In genomic region chr5:24530042-24530689, GRCm38 (mm10) we compare ENCODE assay signal across 8 mouse cellular contexts. TPM values are rescaled to one million over a fixed set of nuclear protein-coding genes. Genes with fewer than 3 reads are reported as not detected.
DNase-seq lines count a peak whose midpoint lies in the region; ATAC-seq lines count a peak whose summit lies in the region.

No protein-coding gene starts in this region.

- DNase-seq in adrenal gland, adult 2 months = peak; percentile 91
- peak; percentile 94 for DNase-seq in embryo, embryonic 10.5 days (ENCODE audit: low spot score)
- peak; percentile 92 to 95 for DNase-seq in gastrocnemius, postnatal 36 days
- DNase-seq in left cerebral cortex, postnatal 14 days (ENCODE audit: low spot score in 2 of 2) = peak; percentile 93 to 94
- peak; percentile 89 for DNase-seq in midbrain, embryonic 10.5 days (ENCODE audit: low spot score)
- peak; percentile 94 for DNase-seq in right cerebral cortex, postnatal 4 days
- peak; percentile 85 to 93 for DNase-seq in urinary bladder, postnatal 4 days (ENCODE audit: low spot score in 2 of 2)

- H3K27ac ChIP-seq in intestine, embryonic 16.5 days (ENCODE audit: low read length) = no peak overlapping the region
- H3K27ac ChIP-seq in midbrain, embryonic 10.5 days (replicated peaks) = no peak overlapping the region

- H3K27me3 ChIP-seq in intestine, embryonic 16.5 days (replicated peaks; ENCODE audit: control insufficient read depth, insufficient read depth, low read length) = peaks cover 62% of the 10 kb centered on the region
- peaks cover 84% of the 10 kb centered on the region for H3K27me3 ChIP-seq in midbrain, embryonic 10.5 days (ENCODE audit: low read depth, poor library complexity, severe bottlenecking)

- 17% methylated on average over 24 of the region's 24 CpGs for WGBS in intestine, embryonic 16.5 days
- WGBS in midbrain, embryonic 10.5 days = 25% methylated on average over 24 of the region's 24 CpGs

- intact Hi-C loops in gastrocnemius, postnatal 36 days (cut with DNase I) = loop anchor here (5.0 kb wide), 3 partner anchors 48 to 122 kb away; no protein-coding TSS in a partner anchor
- intact Hi-C loops in left cerebral cortex, postnatal 14 days (cut with DNase I) = loop anchor here (2.0 to 5.0 kb wide), 2 partner anchors 47 to 67 kb away; no protein-coding TSS in a partner anchor

- H3K36me3 ChIP-seq in intestine, embryonic 16.5 days (ENCODE audit: control insufficient read depth, insufficient read depth, low read length) = no peaks in the 10 kb centered on the region
- no peaks in the 10 kb centered on the region for H3K36me3 ChIP-seq in midbrain, embryonic 10.5 days

- no peak overlapping the region for H3K4me3 ChIP-seq in intestine, embryonic 16.5 days (ENCODE audit: low read length)
- no peak overlapping the region for H3K4me3 ChIP-seq in midbrain, embryonic 10.5 days

- H3K4me1 ChIP-seq in intestine, embryonic 16.5 days (ENCODE audit: control insufficient read depth, insufficient read depth, low read length) = peaks cover 14% of the 10 kb centered on the region
- H3K4me1 ChIP-seq in midbrain, embryonic 10.5 days = peaks cover 27% of the 10 kb centered on the region

- no peak overlapping the region for H3K9ac ChIP-seq in intestine, embryonic 16.5 days (ENCODE audit: low read depth, low read length)

- H3K4me2 ChIP-seq in intestine, embryonic 16.5 days (ENCODE audit: low read depth, low read length) = no peak overlapping the region

- no peaks in the 10 kb centered on the region for H3K9me3 ChIP-seq in intestine, embryonic 16.5 days (ENCODE audit: control insufficient read depth, low read length)
- H3K9me3 ChIP-seq in midbrain, embryonic 10.5 days (replicated peaks) = no peaks in the 10 kb centered on the region

- peak; percentile 63 for ATAC-seq in intestine, embryonic 16.5 days

RNA-seq across cellular contexts. Expression of gene Gbx1, which starts 3.2 kb away (rescaled TPM):
- not detected for total RNA-seq in adrenal gland, adult 2 months (2021)
- polyA plus RNA-seq in adrenal gland, adult 2 months (2012; rRNA removed) = not detected in 2 replicates
- total RNA-seq in gastrocnemius, postnatal 36 days (2021) = not detected
- 0.04 TPM in 1 of 2 replicates, not detected in the other for polyA plus RNA-seq in intestine, embryonic 16.5 days (2015; fragmentation: Nextera tagmentation; extraction: Ambion mirVana)
- total RNA-seq in left cerebral cortex, postnatal 14 days (2021) = under 1 TPM in 1 of 2 experiments, not detected in 1; 0.40 TPM
- polyA plus RNA-seq in midbrain, embryonic 10.5 days (2016; fragmentation: Nextera tagmentation; extraction: Ambion mirVana) = not detected in 2 replicates

RNA-seq across cellular contexts. Expression of gene Asb10, which starts 10.6 kb away (rescaled TPM):
- not detected for total RNA-seq in adrenal gland, adult 2 months (2021)
- 0.30 and 0.76 TPM in 2 replicates for polyA plus RNA-seq in adrenal gland, adult 2 months (2012; rRNA removed)
- total RNA-seq in gastrocnemius, postnatal 36 days (2021) = 10 to 100 TPM; 72.9 to 76.9 TPM
- 0.16 and 0.29 TPM in 2 replicates for polyA plus RNA-seq in intestine, embryonic 16.5 days (2015; fragmentation: Nextera tagmentation; extraction: Ambion mirVana)
- under 1 TPM; 0.15 to 0.30 TPM for total RNA-seq in left cerebral cortex, postnatal 14 days (2021)
- polyA plus RNA-seq in midbrain, embryonic 10.5 days (2016; fragmentation: Nextera tagmentation; extraction: Ambion mirVana) = 0.06 and 0.15 TPM in 2 replicates

RNA-seq across cellular contexts. Expression of gene 4931409K22Rik, which starts 26.4 kb away (rescaled TPM):
- not detected for total RNA-seq in adrenal gland, adult 2 months (2021)
- polyA plus RNA-seq in adrenal gland, adult 2 months (2012; rRNA removed) = not detected in 2 replicates
- not detected for total RNA-seq in gastrocnemius, postnatal 36 days (2021)
- polyA plus RNA-seq in intestine, embryonic 16.5 days (2015; fragmentation: Nextera tagmentation; extraction: Ambion mirVana) = not detected in 2 replicates
- under 1 TPM in 1 of 2 experiments, not detected in 1; 0.13 TPM for total RNA-seq in left cerebral cortex, postnatal 14 days (2021)
- polyA plus RNA-seq in midbrain, embryonic 10.5 days (2016; fragmentation: Nextera tagmentation; extraction: Ambion mirVana) = 0.05 TPM in 1 of 2 replicates, not detected in the other

RNA-seq across cellular contexts. Expression of gene Abcf2, which starts 47.1 kb away (rescaled TPM):
- 10 to 100 TPM; 72.0 TPM for total RNA-seq in adrenal gland, adult 2 months (2021)
- 66.9 and 82.4 TPM in 2 replicates for polyA plus RNA-seq in adrenal gland, adult 2 months (2012; rRNA removed)
- 100 to 1,000 TPM in 1 of 2 experiments, 10 to 100 TPM in 1; 94.7 to 104 TPM for total RNA-seq in gastrocnemius, postnatal 36 days (2021)
- 75.0 and 82.7 TPM in 2 replicates for polyA plus RNA-seq in intestine, embryonic 16.5 days (2015; fragmentation: Nextera tagmentation; extraction: Ambion mirVana)
- total RNA-seq in left cerebral cortex, postnatal 14 days (2021) = 10 to 100 TPM; 62.0 to 64.8 TPM
- polyA plus RNA-seq in midbrain, embryonic 10.5 days (2016; fragmentation: Nextera tagmentation; extraction: Ambion mirVana) = 160 and 170 TPM in 2 replicates

RNA-seq across cellular contexts. Expression of gene Chpf2, which starts 56.4 kb away (rescaled TPM):
- total RNA-seq in adrenal gland, adult 2 months (2021) = 10 to 100 TPM; 37.9 to 49.7 TPM
- 60.0 and 76.6 TPM in 2 replicates for polyA plus RNA-seq in adrenal gland, adult 2 months (2012; rRNA removed)
- 10 to 100 TPM in 1 of 2 experiments, 1 to 10 TPM in 1; 7.2 to 10.8 TPM for total RNA-seq in gastrocnemius, postnatal 36 days (2021)
- polyA plus RNA-seq in intestine, embryonic 16.5 days (2015; fragmentation: Nextera tagmentation; extraction: Ambion mirVana) = 16.3 and 18.0 TPM in 2 replicates
- total RNA-seq in left cerebral cortex, postnatal 14 days (2021) = 10 to 100 TPM; 65.1 to 73.8 TPM
- polyA plus RNA-seq in midbrain, embryonic 10.5 days (2016; fragmentation: Nextera tagmentation; extraction: Ambion mirVana) = 14.8 and 19.7 TPM in 2 replicates

Comparison
In these comparisons a context has a peak if more than half of its experiments do, and no peak if none do; other contexts are left out.
1. RNA of gene Asb10, which starts 10.6 kb away (total RNA-seq): 72.9 to 76.9 TPM in gastrocnemius, postnatal 36 days; 0.15 to 0.30 TPM in left cerebral cortex, postnatal 14 days and not detected in adrenal gland, adult 2 months; every median in the first group is over 10 times any median in the second.
2. Peak in every context shown above with its lines, with median percentiles within 50 percentile points of each other: DNase-seq.